Mouse (Mus musculus) monocyte, adult 2 months (primary cell): ENCODE data around the gene Glrx2.

Experiments
- DNase-seq, 2 experiments: peaks; one replicate each; pipeline ENCODE4 v3.0.0; 2022; ENCODE audit warnings: low spot score in 2 of 2, low read depth in 1 of 2

Gene Glrx2

DNA sequence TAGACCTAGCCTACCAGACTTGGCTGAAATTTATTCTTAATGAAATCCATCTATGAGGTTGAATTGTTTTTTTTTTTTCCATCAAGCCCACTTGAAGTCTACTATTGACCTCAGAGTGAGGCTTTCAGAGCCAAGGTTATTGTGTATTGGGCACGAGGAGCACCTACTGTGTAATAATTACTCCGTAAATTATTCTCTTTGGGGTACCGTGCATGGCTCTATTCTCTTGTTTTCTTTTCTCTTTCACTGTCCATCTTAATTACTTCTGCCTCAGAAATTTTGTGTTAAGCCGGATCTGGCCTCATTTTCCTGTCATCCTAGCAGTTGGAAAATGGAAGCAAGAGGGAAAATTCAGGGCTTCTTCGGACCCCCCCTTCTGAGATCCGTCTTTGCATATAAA is 26.0 kb downstream of the Glrx2 start:
- DNase-seq: no peak

DNA sequence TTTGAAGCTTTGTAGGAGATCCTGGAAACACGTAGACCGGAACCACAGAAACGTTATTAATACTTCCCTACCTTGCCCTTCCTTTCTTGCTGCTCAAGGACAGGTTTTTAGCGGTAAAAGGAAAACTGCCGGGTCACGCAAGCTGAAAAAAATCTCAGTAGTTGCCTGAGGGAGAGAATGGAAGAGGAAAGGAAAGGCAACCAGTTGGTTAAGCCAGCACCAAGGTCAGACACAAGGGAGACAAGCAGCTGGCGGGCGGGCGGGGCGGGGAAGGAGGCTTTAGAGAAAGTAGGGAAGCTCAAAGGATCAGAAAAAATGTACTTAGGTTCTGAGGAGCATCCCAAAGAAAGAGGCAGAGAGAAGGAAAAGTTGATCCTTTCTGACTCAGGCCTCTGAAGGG is 29.7 kb downstream of the Glrx2 start:
- DNase-seq: no peak

DNA sequence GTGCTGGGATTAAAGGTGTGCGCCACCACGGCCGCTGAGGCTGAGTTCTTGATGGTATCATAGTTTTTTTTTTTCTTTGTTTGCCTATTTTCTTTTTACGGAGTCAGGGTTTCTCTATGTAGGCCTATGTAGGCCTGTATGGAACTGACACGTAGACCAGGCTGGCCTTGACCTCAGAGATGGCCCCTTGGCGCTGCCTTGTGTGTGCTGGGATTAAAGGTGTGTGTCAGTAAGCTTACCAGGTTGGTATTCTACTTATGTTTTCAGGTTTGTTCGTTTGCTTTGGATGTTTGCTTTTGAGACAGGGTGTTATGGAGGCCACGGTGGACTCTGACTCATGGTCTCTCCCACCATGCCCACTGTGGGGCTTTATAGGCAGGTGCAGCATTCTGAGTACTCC is 46.0 kb downstream of the Glrx2 start:
- DNase-seq: no peak

DNA sequence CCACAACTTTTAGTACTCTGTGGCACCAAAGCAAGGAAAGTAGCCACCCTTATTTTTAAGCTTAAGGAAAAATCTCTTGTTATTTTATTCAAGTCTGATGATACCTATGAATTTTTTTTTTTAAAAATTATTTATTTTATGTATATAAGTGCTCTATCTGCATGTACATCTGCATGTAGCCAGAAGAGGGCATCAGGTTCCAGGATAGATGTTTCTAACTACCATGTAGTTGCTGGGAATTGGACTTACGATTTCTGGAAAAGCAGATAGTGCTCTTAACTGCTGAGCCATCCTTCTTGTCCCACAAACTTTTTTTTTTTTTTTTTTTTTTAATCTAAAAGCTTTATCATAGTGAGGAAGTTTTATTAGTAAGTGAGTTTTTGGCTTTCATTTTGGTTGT is 48.3 kb downstream of the Glrx2 start:
- no peak for DNase-seq

DNA sequence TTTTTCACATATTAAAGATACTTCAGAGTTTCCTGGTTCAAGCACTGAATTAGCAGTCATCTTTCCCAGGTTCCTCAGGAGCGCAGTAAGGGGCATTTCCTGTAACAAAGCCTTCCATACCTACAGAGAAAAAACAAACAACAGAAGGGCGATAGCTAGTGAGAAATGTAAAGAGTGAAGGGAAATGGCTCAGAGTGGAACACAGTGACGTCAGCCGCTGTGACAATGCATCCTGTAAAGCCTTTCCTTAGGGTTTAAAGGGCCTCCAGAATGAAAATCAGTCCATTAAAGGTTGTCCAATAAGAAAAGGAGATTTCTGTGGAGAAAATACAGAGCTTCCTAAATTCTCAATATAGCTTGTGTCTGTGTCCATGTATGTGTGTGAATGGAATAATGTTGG is 49.7 kb downstream of the Glrx2 start:
- no peak for DNase-seq

DNA sequence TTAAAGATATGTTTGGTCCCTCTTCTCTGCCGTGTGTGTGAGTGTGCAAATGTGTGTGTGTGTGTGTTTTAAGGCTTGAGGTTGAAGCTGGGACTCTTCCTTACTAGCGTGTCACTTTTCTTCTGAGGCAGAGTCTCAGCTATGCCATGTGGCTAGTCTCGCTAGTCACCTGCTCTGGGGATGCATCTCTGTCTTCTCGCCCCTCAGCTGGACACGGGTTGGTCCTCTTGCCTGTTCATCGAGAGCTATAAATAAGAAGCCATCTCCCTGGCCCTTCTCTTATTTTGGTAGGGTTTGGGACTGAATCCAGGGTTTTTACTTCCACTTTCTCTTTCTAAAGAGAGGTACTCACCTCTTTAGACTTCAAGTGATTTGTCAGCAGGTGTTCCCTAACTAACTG is 50.1 kb downstream of the Glrx2 start:
- DNase-seq: no peak

DNA sequence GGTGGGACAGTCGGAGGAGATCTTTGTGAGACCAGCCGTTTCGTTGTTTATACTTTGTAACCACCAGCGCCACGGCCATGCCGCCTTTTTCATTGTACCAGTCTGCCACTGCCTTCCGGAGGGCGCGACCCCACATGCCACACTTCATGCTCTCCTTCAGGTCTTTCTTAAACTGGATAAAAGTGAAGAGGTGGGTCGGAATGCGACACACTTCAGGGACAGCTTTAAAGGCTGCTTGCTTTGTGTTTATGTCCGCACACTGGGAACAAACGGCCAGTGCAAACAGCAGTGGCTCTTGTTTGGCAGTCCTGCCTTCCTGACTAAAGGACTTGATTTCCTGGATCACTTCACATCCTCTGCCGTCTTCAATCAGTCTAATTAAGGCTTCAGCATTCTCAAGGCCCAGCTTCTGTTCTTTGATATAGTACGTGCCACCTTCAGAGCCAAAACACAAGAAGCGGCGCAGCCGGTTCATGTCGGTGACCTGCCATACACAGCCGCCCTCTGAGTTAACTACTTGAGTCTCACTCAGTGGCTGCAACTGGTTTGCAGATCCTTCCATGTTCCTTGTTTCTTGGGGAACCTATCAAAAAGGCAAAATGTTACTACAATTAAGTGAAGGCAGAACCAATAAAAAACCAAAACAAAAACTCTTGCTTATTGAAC is 54.4 kb downstream of the Glrx2 start:
- no peak for DNase-seq

DNA sequence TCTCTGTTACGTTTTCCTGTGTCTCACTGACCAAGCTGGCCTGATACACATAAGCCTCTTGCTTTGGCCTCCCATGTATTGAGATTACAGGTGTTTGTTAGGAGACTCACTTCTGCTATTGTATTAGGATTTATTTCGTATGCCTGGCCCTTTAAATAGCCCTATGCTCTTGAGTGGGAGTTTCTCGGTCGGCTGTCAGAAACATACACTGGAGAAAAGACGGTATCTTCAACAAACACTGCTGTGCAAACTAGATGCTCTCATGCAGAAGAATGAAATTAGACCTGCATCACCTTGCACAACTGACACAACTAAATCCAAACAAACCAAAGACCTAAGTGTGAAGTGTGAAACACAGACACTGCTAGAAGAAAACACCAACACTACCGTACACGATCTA is 56.9 kb downstream of the Glrx2 start:
- DNase-seq: no peak

DNA sequence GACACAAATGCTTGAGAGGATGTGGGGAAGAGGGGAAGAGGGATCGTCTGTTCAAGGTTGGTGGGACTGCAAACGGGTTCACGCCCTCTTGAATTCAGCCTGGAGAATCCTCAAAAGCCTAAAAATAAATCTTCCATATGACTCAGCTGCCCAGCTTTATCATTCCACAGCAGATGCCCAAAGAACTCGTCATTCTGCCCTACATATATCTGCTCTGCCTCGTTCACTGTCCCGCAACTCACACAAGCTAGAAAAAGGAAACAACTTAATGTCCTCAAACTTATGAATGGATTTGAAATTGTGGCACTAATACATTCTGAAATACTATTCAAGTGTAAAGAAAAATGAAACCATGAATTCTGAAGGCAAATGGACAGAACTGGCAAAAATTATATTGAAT is 57.8 kb downstream of the Glrx2 start:
- DNase-seq: no peak

DNA sequence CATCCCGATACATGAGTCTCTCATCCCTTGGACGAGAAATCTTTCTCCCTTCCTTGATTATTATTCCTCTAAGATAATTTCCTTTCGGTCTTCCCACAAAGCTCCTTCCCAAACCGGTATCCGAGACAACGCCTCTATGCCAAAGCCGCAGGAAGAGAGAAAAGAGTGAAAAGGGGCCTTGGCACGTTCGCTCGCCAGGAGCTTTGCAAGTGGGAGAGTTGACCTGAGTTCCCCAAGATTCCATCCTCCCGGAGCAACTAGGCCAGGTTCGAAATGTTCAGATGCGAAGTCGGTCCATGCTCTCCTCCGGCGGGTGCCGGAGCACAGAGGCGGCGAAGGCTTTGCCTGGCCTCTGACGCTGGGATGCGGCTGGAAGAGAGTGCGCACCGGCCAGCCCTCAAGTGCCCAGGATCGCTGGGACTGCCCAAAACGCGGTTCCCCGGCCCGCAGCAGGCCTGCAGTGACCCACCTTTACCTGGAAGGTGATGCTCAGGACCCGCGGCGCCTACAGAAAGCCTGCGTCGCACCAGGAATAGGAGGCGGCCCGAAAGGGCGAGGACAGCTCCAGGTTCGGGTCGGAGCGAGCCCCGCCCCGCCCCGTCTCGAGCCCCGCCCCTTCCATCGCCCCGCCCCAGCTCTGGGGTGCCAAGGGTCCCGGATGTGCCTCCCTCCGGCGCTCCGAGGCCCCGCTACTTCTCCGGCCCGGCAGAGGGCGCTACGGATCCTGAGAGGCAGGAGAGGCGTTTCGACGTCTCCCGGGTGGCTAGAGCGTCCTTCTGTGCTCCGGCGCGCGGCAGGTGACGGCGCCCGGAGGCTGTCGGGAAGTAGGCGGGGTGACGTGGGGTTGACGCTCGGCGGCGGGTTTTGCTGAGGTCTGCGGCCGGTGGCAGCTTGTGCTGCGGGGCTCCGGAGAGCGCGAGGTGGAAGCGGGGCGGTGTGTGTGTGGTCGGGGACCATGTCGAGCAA is 60.6 kb downstream of the Glrx2 start, which contains the start of the genes Trove2 and Uchl5:
Trove2 (minus strand) TSS at position 623 of the 966 bp plus-strand sequence.
Uchl5 (plus strand) TSS at position 827 of the 966 bp plus-strand sequence.
- peak; percentile 91 to 94 for DNase-seq

DNA sequence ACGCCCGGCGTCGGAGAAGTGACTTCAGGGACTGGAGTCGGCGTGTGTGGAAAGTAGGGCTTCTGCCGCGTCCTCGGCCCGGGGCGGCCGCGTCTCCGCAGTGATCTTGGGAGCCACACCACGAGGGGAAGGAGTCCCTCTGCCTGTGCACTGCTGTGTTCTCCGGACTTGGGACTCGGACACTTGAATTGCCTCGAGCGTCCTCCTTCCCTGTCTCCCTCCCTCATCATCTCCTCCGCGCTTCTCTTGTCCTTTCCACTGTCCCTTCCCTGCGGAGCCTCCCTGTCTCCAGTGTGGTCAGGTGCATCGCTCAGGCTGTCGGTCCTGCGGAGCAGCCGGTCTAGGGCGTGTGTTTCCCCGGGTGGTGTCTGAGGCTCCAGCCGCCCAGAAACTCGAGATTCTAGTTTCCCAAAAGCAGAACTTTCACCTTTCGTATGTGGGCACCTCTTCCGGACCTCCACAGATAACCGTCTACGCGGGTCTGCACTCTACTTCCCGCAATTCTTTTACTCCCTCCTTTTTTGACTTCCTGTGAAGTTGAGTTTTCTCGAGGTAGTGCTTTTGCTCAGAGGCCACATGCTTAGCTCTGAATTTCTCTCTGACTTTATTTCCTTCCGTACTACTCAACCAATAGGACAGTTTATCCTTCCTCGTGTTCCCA is 61.5 kb downstream of the Glrx2 start:
- peak in 1 of 2 experiments; percentile 8 for DNase-seq

DNA sequence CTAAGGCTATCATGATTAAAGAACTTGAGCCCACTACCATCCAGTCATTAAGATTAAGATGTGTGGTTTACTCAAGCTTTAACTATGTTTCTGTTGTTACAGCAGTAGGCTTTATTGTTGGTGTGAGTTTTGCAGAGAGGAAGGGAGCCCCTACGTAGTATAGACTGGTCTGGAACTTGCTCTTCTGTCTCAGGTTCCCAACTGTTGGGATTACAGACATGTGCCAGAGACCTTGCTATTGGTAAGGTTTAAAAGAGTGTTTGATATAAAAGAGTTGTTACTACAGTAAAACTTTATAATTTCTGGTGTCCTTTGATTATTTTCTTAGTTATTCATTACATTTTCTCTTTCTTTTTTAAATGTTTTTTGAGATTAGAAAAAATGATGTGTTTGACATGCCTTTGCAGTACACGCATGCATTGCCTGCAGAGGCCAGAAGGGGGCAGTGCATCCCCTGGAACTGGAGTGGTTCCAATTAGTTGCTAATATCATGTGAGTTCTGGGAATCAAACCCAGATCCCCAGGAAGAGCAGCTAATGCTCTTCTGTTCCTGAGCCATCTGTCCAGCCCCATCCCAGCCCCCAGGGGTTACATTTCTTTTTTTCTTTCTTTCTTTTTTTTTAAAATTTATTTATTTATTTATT is 72.6 kb downstream of the Glrx2 start:
- DNase-seq: peak in 1 of 2 experiments; percentile 50
